Mouse (Mus musculus) R1 (cell line): ENCODE measurements at regions not wholly inside any gene's neighbourhood (a gene's known extent, or its start where the extent isn't known, plus 50 kb on each side); places are given as distances from the start of the nearest gene placed in this dataset.

Experiments
- DNase-seq: peaks from one replicate; pipeline ENCODE4 v3.0.0-alpha.2; 2018; ENCODE audit warnings: low read depth, low spot score

GRCm38 (mm10) chr13:48436659-48437345 lies 76.4 kb downstream of the Zfp169 start:
- DNase-seq = no peak
